Mouse (Mus musculus): ENCODE measurements around the gene Serpinb6b.

GRCm38 (mm10) chr13:32969641-32970040 is 4.6 kb downstream of the Serpinb6b start:
- no peak for TF ChIP-seq POLR2A (IDR thresholded peaks at IDR 0.05; ENCODE audit: low read depth, low read length)
- TF ChIP-seq CTCF (IDR thresholded peaks at IDR 0.05; ENCODE audit: borderline replicate concordance, insufficient read depth, low read length): no peak

Data from embryonic fibroblast, embryonic 13.5 days (primary cell).